Mouse (Mus musculus) left cerebral cortex, adult 8-10 months (tissue): ENCODE results near the gene Plpp4. TPM values are rescaled to one million over a fixed set of nuclear protein-coding genes. Genes with fewer than 3 reads are reported as not detected.

Experiments used
- DNase-seq, 2 experiments: peaks; one replicate each; pipeline ENCODE4 v3.0.0; 2022; ENCODE audit warnings: low spot score in 2 of 2
- total RNA-seq, 4 experiments: library from RNA; stranded (reverse); gene quantifications; 2 replicates each; pipeline ENCODE4 v1.2.4; 2022

Plpp4 gene
- total RNA-seq, 4 experiments from 2014 or later = 7.2 to 9.2 (median 7.9) TPM

DNA sequence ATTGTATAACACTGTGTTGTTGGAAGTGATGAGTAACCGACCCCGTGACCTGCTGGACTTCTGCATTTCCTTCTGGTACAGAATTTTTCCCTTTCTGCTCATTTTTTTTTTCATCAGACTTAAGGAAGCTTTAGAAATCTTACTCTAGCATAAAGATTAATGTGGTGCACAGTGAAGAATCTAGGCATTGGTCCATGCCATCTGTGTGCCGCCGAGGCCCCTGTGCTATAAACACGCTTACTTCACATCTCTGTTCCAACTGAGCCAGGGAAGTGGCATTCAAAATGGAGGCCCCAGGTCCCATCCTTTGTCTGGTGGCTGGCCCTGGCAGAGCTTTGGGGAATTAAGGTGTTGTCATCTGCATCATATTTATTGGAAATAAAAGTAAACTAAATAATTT is 44.8 kb downstream of the Plpp4 start:
- no peak for DNase-seq

DNA sequence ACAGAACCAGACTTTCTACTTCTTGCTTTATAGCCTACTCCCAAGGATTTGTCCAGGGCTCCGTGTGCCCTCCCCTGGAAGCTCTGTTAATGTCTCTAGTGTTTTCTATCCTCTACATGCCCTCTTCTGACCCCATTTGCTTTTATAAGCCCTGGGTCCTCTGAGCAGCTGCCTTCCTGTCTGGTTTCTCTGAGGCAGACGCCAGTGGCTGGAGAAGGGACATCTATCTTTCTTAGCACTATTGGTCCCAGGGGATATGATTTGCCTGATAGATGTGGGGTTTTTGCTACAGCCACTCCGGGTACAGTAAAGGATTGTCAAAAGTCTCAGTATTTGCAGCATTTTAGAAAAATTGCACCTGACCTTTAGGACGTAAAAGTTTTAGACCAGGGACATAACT is 46.5 kb downstream of the Plpp4 start:
- no peak for DNase-seq

DNA sequence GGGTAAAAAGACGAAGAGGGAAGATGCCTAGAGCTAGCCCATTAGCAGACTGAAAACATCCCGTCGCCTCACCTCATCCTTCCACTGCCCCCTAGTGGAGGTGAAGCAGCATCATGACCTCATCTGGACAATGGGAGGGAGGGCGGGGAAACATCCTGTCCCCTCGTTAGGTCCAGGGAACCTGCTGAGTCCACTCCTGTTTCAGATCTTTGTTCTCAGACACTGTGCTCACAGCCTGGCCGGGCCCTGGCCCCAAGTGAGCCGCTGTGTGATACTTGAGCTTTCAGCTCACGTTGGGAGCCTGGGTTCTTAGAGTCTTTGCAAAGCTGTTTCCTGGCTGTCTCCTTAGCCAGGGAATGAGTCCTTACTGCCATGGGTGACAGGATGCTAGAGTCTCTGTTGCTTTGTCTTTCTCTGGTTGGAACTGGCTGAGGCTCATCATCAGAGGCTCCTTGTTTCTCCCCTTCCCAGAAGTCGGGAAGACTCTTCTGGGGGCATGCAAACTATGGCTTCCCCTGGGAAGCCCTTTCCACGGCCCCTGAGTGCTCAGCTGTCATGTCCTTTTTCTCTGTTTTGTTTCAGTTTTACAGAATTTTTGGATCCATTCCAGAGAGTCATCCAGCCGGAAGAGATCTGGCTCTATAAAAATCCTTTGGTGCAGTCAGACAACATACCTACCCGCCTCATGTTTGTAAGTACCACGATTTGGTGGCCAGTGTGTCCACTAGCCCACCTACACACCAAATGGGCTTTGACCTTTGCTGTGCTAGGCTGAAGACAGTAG is 50.4 kb downstream of the Plpp4 start:
- no peak for DNase-seq

DNA sequence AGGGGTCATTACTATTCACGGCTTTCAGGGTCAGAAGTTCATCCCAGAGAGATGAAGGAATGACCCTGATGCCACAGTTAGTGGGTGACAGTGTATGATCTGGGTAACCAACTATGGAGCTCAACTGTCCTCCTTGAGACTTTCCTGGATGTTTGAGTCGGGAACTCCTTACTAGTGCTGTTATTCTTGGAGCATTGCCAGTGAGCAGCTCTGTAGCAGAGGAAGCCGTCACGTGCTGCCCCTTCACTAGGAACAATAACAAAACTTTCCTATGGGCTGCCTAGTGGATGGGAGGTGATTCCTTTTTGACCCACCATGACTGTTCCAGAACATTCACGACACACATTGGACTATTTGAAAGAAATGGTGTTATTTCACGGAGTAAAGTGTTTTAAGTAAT is 51.8 kb downstream of the Plpp4 start:
- no peak for DNase-seq

DNA sequence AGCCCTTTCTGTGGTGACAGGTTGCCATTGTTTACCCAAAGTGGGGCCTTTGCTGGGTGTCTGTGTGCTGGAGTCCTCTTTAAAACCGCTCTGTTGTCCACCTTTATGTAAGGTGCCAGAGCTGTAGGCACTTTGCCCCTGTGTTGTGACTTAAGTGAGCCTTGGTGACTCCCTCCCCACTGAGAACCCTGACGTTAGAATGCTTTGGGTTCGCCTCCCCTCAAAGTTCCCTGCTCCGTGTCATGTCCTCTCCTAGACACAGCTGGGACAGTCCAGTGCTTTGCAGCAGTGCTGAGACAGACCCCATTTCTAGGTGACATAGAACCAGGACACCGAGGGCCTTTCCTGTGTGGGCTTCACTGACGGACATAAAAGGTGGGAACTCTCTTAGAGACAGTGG is 55.7 kb downstream of the Plpp4 start:
- DNase-seq = no peak

DNA sequence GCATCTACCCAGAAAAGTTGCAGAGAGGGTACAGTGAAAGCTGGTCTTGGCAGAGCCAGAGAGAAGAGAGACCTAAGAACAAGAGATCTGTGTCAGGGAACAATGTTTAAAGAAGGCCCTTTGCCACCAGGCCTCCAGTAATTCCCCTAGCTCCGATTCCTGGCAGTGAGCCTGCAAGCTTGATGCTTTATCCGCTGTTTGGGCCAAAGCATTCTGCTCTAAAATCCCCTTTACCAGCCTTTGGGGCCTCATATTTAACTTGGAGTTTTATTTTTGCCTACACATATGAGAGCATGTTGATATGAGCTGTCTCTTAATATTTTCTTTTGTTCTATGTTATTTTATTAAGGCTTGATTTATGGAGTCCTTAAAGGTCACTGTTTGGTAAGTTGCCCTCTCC is 57.1 kb downstream of the Plpp4 start:
- DNase-seq = no peak

DNA sequence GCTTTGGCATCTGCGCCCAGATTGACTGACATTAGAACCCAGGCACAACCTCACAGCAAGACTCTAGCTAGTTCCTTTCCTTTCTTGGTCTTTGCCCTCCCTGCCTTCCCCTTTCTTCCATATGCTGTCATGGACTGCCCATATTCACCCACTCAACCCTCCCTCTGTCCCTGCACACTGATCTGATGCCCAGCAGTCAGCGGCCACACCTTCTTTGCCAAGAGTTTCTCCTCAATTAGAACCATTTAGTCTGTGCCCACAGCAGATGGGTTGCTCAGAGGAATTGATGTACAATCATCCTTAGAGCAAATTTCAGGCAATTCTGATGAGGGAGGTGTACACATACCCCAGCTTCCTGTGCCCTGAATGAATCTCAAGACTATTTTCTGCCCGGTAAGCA is 83.3 kb downstream of the Plpp4 start:
- DNase-seq = no peak

DNA sequence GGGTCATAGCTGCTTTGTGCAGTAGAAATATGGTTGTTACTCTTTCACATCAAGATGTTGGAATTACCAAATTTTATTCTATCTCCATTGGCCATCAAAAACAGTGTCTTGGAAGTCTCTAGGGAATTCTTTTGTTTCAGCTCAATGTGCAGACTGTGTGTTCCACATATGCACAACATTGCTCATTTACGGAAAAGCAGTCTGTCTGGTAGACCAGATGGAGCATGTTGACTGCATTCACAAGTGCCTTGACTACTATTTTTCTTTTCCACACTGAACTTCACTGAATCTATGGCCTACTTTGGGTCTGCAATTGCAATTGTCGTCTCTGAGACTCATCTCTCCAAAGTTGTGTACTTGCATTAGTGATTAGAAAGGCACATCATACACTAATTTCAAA is 98.7 kb downstream of the Plpp4 start:
- DNase-seq = no peak

DNA sequence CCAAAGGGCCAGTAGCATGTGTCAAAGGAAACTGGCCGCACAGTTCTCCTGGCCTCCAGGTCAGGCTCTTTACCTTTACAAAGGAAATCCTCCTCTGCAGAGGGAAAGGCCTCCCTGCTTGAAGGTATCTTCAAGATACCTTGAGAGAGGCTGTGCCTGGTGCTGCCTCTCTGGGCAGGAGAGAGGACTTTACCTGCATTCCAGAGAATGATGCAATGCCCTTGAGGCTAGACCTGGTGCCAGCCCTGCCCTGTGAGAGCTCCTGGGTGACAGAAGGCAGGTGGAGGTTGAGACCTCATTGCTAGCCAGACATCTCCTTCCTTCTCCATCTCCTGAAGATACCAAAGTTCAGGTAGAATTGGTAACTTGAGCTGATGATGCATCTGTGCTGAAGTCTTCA is 118.5 kb downstream of the Plpp4 start:
- DNase-seq = no peak

DNA sequence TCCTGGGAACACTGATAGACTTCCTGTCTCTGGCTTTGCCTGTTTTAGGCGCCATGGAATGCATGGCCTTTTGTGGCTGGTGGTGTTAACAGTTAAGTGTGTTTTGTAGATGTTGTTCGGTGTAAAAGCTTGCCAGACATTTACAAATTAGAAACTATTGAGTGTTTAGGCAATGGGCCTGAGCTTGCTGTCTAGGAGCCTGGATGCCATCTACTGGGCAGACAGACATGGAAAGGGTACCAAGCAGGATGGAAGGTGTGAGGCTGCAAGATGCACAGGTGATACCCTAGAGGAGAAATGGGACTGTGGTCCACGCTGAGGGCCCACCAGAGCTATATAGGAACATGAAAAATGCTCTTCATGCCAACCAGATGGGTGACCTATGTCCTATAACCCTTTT is 128.3 kb downstream of the Plpp4 start:
- no peak for DNase-seq

DNA sequence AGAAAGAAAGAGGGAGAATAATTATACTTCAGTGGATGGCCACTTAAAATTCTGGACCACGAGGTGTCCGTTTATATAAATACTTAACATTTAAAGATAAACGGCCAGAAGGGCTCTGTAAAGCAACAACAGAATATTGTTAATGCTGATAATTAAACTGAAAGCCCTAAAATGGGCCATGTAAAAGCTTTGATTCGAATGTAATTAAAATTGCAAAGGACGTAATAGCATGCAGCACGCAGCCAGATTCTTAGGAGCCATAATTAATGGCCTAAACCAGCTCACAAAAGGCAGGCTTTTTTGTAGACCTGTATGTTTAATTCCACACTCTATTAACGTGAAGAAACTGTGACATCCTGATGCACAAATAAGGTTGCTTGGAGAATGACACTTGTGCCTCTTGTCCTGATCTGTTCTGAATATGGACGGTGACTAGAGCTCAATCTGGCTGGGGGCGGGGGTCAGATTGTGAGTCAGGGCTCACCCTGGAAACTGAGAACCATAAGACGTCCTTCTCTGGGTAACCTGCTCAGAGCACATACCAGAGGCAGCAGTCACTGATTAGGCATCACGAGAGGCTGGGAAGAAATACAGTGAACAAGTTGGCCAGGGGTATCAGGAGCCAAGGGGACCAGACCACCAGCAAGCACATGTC is 136.1 kb downstream of the Plpp4 start:
- no peak for DNase-seq

DNA sequence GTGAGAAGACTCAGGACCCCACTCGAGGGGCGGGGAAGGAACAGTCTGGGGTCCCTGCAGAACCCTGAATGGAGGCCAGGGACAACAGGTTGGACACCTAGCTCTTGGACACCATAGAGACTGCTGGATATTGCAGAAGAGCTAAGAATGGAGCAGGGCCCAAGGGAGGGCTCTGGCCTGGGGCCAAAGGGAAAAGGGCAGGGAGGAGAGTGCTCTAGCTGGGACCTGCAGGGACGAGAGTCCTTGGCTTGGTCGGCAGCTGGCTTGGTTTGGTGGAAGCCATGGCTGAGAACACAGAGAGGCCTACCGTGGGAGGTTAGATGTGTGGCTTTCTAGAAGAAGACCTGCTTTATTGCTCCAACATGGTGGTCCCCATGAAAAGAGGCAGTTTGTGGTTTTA is 139.7 kb downstream of the Plpp4 start:
- DNase-seq = no peak

DNA sequence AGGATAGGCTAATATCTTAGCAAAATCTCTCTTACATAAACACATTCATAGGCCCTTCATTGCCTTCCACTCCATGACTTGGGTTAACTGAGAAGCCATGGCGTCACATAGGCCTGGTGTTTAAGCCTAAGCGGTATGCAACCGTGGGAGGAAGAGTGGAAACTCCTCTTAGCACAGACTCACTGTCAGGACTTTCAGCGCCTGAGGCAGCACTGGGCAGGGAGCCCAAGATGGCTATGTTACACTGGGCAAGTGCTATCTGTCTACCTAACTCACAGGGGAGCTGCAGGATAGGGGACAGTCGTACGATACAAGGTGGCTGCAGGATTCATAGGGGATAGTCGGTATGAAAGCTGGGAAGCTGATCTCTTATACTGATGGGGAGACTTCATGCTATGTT is 142.2 kb downstream of the Plpp4 start:
- peak in 1 of 2 experiments; percentile 23 for DNase-seq

DNA sequence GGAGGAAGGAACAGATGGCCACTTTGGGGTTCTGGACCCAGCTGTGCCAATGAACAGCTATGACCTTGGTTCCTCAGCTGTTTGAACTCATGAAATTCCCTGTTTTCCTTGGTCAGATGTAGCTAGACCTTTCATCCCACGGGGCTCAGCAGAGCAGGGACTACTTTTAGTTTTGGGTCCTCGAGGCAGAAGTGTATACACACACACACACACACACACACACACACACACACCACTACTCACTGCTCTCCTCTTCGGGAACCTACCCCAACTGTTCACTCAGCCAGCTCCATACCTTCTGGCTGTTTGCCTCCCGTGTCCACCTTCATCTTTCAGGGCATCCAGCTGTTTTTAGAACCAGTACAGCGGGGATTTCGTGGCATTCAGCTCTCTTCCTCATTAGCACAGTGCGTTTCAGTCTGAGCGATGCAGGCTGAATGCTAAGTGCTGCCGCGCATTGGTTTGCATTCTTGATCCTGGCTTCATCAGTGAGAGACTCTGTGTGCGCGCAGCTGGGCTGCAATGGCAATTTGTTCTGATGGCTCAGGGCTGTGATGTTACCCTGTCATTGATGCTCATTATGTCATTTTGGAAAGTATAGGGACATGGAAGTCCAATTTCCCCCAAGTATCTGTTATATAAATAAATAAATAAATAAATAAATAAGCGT is 146.0 kb downstream of the Plpp4 start:
- DNase-seq = peak; percentile 21 to 51

DNA sequence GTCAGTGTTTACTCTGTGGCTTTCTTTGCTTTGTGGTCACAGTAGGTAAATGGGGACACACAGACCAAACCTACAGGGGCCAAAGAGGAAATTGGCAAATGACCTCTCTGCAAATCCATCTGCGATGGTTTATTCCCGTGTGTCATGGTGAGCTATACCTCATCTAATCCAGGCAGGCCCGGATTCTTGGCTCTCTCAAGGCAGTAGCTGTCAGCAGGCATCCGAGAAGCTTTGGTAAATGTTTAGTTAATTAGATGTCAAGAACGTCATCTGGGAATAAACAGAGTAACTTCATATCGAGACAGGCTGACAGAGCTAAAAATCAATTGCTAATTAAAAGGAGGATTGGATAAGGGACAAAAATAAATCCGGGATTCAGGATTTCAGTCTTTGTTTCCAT is 149.2 kb downstream of the Plpp4 start:
- DNase-seq = no peak

DNA sequence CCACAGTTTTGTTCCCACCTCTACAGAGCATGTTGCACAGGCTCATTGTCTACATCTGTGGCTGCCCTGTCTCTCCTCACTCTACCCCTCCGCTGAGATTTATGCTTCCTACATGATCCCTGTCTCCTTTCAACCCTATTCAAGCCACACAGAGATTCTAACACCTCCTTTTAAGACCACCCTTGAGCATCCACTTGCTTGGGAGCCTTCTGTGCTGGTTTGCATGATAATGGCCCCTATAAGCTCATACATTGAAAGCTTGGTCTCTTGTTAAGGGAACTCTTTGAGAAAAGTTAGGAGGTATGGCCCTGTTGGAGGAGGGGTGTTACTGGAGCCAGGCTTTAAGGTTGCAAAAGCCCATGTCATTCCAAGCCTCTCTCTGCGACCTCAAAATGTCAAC is 155.9 kb downstream of the Plpp4 start:
- DNase-seq = no peak

DNA sequence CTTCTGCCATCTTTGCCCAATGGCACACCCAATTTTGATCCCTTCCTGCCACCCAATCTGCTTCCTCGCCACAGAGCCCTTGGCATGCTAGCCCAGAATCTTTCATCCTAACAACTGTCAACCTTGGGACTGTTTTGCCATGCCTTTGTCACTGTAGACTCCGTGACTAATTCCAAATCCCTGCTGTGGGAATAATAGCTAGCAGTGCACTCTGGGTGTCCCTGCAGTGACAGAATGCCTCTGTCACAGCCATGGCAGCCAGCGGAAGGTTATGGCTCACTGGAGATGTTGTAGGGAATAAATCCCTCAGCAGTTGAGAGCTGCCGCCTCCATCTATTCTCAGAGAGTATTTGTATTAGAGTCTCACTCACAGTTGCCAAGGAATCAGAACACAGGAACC is 158.3 kb downstream of the Plpp4 start:
- no peak for DNase-seq

DNA sequence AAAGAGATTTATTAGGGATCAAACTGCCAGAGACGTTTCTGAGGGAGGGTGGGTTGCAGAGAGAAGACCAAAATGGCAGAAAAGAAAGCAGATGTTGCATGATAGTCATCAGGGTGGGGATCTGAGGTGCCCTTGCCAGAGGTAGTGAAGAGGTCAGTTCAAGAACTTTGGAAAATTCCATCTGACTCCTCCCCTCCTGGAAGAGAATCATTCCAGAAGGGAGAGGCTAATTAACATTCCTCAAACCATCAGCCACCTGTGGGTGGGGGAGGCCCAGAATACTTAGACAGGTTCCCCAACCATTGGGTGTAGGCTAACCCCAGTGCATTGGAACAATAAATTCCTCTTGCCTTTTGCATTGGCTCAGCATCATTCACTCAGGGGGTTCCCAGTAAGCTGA is 164.3 kb downstream of the Plpp4 start:
- no peak for DNase-seq

DNA sequence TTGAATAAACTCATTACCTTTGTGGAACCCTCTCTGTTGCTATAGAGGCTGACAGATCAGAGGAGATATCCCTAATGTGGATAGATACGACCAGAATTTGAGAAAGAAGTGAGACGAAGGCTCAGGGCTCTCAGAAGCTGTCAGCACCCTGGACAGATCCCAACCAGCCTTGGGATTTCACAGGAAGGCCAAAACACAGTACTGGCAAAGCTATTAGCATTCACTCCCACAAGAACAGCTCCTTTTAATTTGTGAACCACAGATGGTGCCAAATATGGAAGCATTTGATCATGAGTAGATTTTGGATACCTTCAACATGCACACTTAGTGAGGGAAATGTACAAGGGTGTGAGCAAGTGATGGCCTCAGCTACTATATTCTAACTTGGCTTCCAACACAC is 168.7 kb downstream of the Plpp4 start:
- no peak for DNase-seq

DNA sequence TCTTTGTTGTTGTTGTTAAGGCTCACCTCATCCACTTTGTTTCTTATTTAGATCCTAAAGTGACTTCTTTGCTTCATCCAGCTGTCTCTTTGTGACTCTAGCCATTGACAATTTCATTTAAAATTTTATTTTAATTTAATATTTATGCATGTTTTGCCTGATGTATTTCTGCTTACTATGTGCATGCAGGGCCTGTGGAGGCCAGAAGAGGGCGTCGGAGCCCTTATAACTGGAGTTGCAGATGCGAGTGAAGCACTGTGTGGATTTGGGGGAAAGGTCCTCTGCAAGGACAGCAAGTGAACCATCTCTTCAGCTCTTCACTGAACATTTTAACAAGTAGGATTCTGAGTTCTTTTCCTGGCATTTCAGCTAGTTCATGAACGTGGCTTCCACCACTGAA is 172.0 kb downstream of the Plpp4 start:
- no peak for DNase-seq

DNA sequence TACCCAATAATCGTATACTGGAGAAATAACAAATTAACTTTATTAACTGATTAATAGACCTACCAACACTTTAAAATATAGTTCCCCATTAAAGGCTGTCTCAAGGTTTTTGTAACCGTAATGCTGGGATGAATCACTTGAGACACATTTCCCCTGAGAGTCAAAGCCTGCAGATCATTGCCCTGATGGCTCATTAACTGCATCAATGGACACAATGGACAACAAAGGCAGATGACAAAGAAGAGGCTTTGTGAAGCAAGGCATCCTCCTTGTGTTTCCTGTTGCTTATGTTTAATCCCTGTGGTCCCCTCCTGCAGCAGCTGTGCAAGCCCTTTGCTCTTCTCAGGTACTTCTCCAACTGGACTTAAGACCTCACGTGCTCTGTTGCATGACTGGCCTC is 173.1 kb downstream of the Plpp4 start:
- DNase-seq = no peak
